Mouse (Mus musculus) cerebellum, adult 2 months (tissue): Measurements from ENCODE around the gene Nrcam.

Experiments used
- CTCF ChIP-seq: fragments of 200-500 bp; IDR thresholded peaks from 2 replicates; pipeline ENCODE4 v1.5.1; 2011; ENCODE audit warnings: low read depth, mild to moderate bottlenecking, control low read depth, low read length, moderate library complexity, borderline replicate concordance; ENCODE audit not compliant: insufficient read depth
- POLR2A ChIP-seq: fragments of 200-500 bp; IDR thresholded peaks from 2 replicates; pipeline ENCODE4 v1.6.1; 2011; ENCODE audit warnings: low read length, control low read depth, borderline replicate concordance; ENCODE audit not compliant: insufficient read depth

DNA sequence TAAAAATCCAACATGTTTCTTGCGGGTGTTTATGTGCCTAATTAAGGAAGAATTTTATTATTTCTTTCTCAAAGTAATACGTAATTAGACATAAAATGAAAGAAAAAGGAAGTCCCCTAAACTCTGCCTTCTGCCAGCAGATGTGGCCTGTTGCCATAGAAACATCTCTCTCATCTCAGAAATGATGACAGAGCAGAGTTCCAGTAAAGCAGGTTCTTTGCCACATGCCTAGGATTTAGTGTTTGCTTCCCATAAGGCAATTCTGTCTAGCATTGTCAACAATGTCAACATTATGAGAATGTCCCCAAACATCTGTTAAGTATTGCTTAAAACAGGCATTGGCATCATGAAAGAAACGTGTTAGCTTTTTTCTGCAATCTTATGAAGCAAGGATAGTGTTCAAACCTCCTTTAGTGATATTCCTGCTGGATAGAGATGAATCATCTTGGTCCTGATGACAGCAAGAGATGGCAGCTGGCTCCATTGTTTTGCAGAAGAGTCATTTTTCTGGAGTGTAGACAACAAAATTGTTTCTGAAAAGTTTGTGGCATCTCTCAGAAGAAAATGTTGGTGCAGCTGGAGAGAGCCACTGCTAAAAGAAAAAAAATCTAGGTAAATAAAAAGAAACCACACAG lies 42.5 kb downstream of the Nrcam start:
- TF ChIP-seq CTCF (no peak), POLR2A (no peak)
